Mouse (Mus musculus) cerebral cortex, adult 2 months (tissue): Measurements from ENCODE around the gene Alg1.

Experiments
- WGBS: fragments of 180-500 bp; shearing (Covaris S2); methylation state at CpG from one replicate; pipeline ENCODE4 v1.1.7; 2018; 5-methylcytosine and 5-hydroxymethylcytosine counted together

Gene Alg1

GRCm38 (mm10) chr16:5233418-5234313 lies at the start of gene Alg1:
Gene Alg1 (plus strand): TSS chr16:5233621.
- WGBS = under 1% methylated on average over 47 of the region's 47 CpGs

- WGBS = 65% methylated on average over 8 of the region's 8 CpGs
Measured at GRCm38 (mm10) chr16:5184101-5184500, 49.3 kb upstream of the Alg1 start.

DNA sequence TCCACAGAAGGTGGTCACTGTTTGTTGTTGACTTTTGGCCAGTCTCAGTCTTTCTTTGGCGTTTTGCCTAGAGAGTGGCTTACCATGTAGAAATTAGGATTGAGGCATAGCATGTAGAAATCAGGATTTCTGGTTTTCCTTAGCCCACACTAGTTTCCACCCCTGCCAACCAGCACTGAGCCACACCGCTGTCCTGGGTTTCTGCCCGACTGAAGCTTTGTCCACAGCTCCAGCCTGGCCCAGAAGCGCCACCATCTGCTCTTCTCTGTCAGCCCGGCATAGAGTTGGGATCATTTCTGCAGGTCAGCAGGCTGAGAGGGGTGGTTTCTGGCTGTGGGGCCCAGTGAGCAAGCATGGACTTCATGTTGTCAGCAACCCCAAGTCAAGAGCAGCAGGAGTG lies 48.5 kb upstream of the Alg1 start:
- WGBS = 52% methylated on average over 5 of the region's 5 CpGs

GRCm38 (mm10) chr16:5185691-5186090 lies 47.7 kb upstream of the Alg1 start:
- 66% methylated on average over 7 of the region's 7 CpGs for WGBS

DNA sequence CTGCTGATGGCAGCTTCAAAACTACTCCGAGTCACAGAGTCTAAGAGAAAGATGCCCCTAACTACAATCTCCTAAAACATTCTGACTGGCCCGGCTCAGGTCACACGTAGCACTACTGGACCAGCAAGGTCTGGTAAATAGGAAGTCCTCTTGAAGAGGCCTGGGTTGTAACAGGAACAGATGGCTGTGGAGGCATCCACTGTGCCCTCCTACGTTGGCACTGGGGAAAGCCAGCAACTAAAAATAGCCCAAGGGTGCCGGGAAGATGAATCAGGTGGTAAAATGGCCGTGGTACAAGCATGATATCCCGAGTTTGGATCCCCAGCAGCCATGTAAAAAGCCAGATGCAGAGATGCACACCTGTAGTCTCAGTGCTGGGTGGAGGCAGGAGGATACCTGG lies 47.2 kb upstream of the Alg1 start:
- 37% methylated on average over 7 of the region's 7 CpGs for WGBS

DNA sequence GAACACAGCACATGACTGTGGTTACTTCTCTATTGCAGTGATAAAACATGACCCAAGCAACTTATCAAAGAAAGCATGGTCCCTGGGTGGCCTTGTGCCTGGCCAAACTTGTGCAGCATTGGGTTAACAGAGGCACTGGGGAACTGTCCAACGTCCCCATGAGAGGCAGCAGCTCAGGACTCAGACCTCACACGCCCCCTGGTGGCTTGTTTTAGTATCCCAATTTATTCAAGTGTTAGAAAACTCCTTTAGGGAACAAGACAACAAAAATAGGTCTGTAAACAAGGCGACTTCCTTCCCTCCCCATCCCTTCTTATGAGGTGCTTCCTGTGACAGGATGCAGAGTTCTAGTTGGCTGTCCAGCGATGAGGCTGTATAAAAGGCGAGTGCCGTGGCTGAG lies 38.3 kb upstream of the Alg1 start:
- WGBS = 39% methylated on average over 6 of the region's 6 CpGs

DNA sequence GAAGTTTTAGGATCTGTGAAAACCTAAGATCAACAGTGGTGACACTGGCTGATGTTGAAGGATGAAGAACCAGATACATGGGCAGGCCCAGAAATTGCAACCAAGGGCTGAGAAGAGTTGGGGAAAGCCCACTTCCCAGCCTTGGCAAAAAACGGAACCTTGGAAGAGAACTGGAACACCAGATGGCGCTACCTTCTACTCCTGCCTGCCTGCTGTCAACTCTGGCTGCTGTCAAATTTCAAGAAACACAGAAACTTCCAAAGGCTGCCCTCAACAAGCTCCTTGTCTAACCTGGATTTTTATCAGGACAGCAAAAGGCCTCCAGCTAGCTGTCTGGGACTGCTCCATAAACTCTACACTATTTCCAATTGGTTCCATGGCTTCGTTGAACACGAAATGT lies 30.7 kb upstream of the Alg1 start:
- WGBS = 15% methylated on average over 4 of the region's 4 CpGs

DNA sequence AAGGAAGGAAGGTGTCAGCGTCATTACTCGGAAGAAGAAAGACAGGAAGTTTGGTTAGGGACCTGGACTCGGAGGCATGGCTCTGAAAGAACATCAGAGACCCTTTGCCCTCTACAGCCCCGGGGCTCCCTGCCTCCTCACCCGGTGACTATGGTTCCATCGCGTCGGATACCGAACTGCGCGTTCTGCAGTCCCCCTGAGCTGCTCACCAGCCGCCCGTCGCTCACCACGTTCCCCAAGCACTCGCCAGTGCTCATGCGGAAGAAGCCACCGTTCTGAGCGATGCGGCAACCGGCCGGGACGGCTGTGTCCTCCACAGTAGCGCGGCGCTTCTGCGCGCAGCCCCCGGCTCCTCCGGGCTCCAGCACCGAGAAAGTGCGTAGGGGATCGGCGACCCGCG lies 30.2 kb upstream of the Alg1 start:
- under 1% methylated on average over 36 of the region's 36 CpGs for WGBS

GRCm38 (mm10) chr16:5203668-5204433 lies 29.6 kb upstream of the Alg1 start, which contains the start of gene Nagpa:
Gene Nagpa (minus strand): TSS chr16:5204012.
- WGBS = 3% methylated on average over 40 of the region's 40 CpGs

DNA sequence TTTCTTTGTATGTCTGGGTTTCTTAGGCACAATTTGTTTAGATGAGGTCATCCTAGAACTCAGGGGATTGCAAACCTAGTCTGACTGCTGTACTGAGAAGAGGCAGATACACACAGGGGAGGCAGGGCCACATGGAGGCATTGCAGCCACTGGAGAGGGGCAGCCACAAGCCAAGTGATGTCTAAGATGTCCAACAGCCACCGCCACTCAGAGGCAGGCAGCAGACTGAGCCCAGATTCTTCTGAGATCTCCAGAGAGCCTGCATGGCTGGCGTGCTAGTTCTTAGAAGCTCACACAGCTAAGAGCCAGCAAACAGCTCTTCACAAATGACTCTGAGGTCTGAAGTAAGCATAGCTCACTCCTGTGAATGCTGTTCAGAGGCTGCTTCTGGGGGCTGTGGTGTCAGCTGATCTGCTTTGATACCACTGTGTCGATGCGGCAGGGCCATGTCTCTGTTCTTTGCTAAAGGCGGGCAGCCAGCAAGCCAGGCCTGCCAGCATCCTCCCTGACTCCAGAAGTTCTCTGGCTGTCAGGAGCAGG lies 27.9 kb upstream of the Alg1 start:
- 91% methylated on average over 5 of the region's 5 CpGs for WGBS

DNA sequence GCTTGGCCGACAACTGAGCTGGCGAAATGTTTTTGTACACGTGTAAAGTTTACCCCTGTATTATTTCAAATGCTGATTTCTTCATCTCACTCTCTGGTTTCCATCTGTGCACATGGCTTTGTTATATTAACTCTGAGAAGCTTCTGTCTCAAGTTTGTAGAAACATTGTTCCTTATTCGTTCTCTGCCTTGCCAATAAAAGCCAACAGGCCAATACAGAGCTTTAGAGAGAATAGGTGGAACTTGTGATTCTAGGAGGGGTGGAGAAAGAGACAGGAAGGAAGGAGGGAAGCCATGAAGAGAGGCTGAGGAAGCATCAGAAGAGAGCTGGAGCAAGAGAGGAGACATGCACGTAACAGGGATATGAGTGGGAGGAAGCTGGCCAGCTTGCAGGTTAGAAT lies 27.4 kb upstream of the Alg1 start:
- WGBS = 68% methylated on average over 5 of the region's 5 CpGs

- WGBS = 89% methylated on average over 2 of the region's 2 CpGs
Measured at GRCm38 (mm10) chr16:5210365-5210764, 23.1 kb upstream of the Alg1 start.

GRCm38 (mm10) chr16:5212150-5212549 lies 21.3 kb upstream of the Alg1 start:
- WGBS = 53% methylated on average over 3 of the region's 3 CpGs

DNA sequence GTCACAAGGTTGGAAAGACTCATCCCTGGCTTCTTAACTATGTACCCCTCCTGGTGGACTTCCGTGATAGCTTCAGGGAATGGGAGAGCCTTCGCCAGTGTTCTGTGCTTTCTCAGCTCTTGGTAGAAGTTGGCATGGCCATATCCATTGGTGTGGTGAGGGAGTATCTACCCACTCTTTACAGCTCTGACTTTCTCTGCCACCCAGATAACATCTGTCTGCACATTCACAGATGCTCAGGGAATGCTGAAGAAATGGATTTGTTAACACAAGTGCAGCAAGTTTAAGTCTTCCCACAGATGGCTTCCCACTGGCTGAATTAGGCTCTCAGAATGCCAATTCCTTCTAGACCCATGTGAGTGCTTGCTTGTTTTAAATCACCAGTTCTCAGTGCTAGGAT lies 19.3 kb upstream of the Alg1 start:
- 74% methylated on average over 2 of the region's 2 CpGs for WGBS

GRCm38 (mm10) chr16:5216686-5217085 lies 16.7 kb upstream of the Alg1 start:
- WGBS = 77% methylated on average over 6 of the region's 6 CpGs

DNA sequence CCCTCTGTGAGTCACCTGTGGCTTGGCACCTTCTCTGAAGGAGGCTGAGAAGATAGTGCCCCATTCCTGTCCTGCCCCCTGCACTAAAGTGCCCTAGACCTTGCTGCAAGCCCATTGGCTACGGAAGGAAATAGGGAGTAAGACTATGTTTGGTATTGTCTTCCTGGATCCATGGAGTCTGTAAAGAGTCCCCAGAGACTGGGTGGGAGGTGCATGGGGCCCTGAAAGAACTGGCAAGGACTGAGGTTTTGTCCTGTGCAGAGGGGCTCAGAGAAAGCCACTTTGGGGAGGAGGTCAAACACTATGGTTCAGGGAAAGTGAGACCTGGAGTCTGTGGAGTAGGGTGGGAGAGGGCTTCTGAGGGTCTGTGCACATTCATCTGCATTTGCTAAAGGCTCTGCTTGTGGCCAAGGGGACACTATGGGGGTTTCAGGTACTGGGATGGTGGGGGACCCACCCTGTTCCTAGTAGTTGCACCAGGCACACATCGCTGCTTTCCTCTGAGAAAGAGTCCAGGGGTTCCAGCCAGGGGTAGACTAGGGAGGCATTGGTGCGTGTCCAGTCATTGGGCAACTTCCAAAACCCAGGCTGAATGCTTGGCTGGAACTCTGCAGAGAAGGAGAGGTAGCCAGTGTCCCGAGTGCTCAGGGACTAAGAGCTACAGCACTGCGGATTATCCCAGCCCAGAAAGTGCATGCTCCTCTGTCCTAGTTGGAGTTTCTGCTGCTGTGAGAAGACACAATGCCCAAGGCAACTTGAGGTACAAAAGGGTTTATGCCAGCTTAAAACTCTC lies 15.9 kb upstream of the Alg1 start:
- WGBS = 66% methylated on average over 5 of the region's 5 CpGs

GRCm38 (mm10) chr16:5221403-5221802 lies 12.0 kb upstream of the Alg1 start:
- WGBS = 40% methylated on average over 4 of the region's 4 CpGs

- 69% methylated on average over 6 of the region's 6 CpGs for WGBS
Measured at GRCm38 (mm10) chr16:5222140-5222539, 11.3 kb upstream of the Alg1 start, which contains the start of gene AU021092. Gene AU021092 (minus strand): TSS chr16:5222299.

- WGBS = 4% methylated on average over 1 of the region's 1 CpGs
Measured at GRCm38 (mm10) chr16:5226534-5226933, 6.9 kb upstream of the Alg1 start.

DNA sequence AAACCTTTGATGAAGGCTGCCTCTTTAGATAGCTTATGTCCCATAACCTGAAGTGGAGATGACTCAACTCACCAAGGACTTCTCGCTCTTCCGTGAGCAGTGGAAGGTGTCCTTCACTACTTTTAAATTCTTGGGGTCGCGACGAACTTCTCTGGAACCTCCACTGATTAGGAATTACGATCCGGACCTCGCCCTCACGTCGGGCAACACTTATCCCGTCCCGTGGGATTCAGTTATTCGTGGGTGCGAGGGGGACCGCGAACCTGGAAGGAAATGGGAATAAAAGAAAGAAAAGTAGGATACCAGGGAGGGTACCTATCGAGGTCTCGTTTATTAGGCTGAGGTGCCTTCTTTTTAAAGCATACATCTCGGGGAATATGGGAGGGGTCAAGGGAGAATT lies 5.9 kb upstream of the Alg1 start:
- 88% methylated on average over 19 of the region's 19 CpGs for WGBS

GRCm38 (mm10) chr16:5228103-5228502 lies 5.3 kb upstream of the Alg1 start:
- 87% methylated on average over 3 of the region's 3 CpGs for WGBS

- WGBS = 66% methylated on average over 4 of the region's 4 CpGs
Measured at GRCm38 (mm10) chr16:5232982-5233381, 439 bp upstream of the Alg1 start.
